Mouse (Mus musculus): Measurements from ENCODE around the gene Lgals9.

Lgals9 gene

GRCm38 (mm10) chr11:78920411-78920939 is 64.3 kb downstream of the Lgals9 start, which contains the start of gene Nos2:
Nos2 (plus strand) TSS chr11:78920787.
- no peak for ATAC-seq (ENCODE audit: low TSS enrichment)

GRCm38 (mm10) chr11:78919745-78920144 is 65.0 kb downstream of the Lgals9 start:
- no peak for ATAC-seq (ENCODE audit: low TSS enrichment)

- no peak for ATAC-seq (ENCODE audit: low TSS enrichment)
These were observed 68.3 kb downstream of the Lgals9 start for GRCm38 (mm10) chr11:78916410-78916809.

GRCm38 (mm10) chr11:78915473-78915872 is 69.3 kb downstream of the Lgals9 start:
- no peak for ATAC-seq (ENCODE audit: low TSS enrichment)
